Mouse (Mus musculus): ENCODE data around the gene Snx30. TPM values are rescaled to one million over a fixed set of nuclear protein-coding genes. Genes with fewer than 3 reads are reported as not detected.

The Snx30 gene
- total and polyA plus RNA-seq, 3 experiments: 1.9 to 5.5 (median 4.7) TPM

GRCm38 (mm10) chr4:59894415-59894814, 88.8 kb downstream of the Snx30 start:
- Histone ChIP-seq H3K36me3 (ENCODE audit: control insufficient read depth, insufficient read depth, low read length) (no peaks in the 10 kb centered on the region; the same call in 1 of the 2 replicates), H3K4me3 (no peak overlapping the region), H3K27ac (no peak overlapping the region), H3K27me3 (ENCODE audit: control insufficient read depth, insufficient read depth, low read length) (no peaks in the 10 kb centered on the region), H3K4me1 (ENCODE audit: control insufficient read depth, insufficient read depth, low read length) (peaks cover 11% of the 10 kb centered on the region; the same call in 1 of the 2 replicates), H3K79me2 (replicated peaks; ENCODE audit: control insufficient read depth, insufficient read depth, low read length) (no peaks in the 10 kb centered on the region), H3K9ac (ENCODE audit: low read depth, low read length) (no peak overlapping the region)
- peak in 1 of 2 experiments; percentile 36 for DNase-seq
- TF ChIP-seq EP300 (IDR thresholded peaks at IDR 0.05; ENCODE audit: insufficient read depth, low read depth, low read length) (no peak), CTCF (IDR thresholded peaks at IDR 0.05) (no peak), POLR2A (IDR thresholded peaks at IDR 0.05; ENCODE audit: insufficient read depth, low read depth, low read length) (no peak)
- 58% methylated on average over 8 of the region's 8 CpGs for WGBS
- intact Hi-C loops (cut with DNase I): no loop called here

- WGBS: 89% methylated on average over 3 of the region's 3 CpGs
- H3K79me2 ChIP-seq (replicated peaks; ENCODE audit: control insufficient read depth, insufficient read depth, low read length): no peaks in the 10 kb centered on the region
- H3K27me3 ChIP-seq (ENCODE audit: control insufficient read depth, insufficient read depth, low read length): no peaks in the 10 kb centered on the region
- no peak overlapping the region for H3K9ac ChIP-seq (ENCODE audit: low read depth, low read length)
- no peak for DNase-seq
- peaks cover 11% of the 10 kb centered on the region; the same call in 1 of the 2 replicates for H3K4me1 ChIP-seq (ENCODE audit: control insufficient read depth, insufficient read depth, low read length)
- no peak overlapping the region for H3K27ac ChIP-seq
- TF ChIP-seq POLR2A (IDR thresholded peaks at IDR 0.05; ENCODE audit: insufficient read depth, low read depth, low read length) (no peak), CTCF (IDR thresholded peaks at IDR 0.05) (no peak), EP300 (IDR thresholded peaks at IDR 0.05; ENCODE audit: insufficient read depth, low read depth, low read length) (no peak)
- no peaks in the 10 kb centered on the region for H3K36me3 ChIP-seq (ENCODE audit: control insufficient read depth, insufficient read depth, low read length)
- no peak overlapping the region for H3K4me3 ChIP-seq
- intact Hi-C loops (cut with DNase I): no loop called here
These were observed 89.4 kb downstream of the Snx30 start for GRCm38 (mm10) chr4:59894977-59895575.

GRCm38 (mm10) chr4:59896000-59896399, 90.4 kb downstream of the Snx30 start:
- TF ChIP-seq POLR2A (IDR thresholded peaks at IDR 0.05; ENCODE audit: insufficient read depth, low read depth, low read length) (no peak), CTCF (IDR thresholded peaks at IDR 0.05) (no peak), EP300 (IDR thresholded peaks at IDR 0.05; ENCODE audit: insufficient read depth, low read depth, low read length) (no peak)
- Histone ChIP-seq H3K4me3 (no peak overlapping the region), H3K9ac (ENCODE audit: low read depth, low read length) (no peak overlapping the region), H3K36me3 (ENCODE audit: control insufficient read depth, insufficient read depth, low read length) (no peaks in the 10 kb centered on the region), H3K27ac (no peak overlapping the region), H3K27me3 (ENCODE audit: control insufficient read depth, insufficient read depth, low read length) (no peaks in the 10 kb centered on the region), H3K4me1 (ENCODE audit: control insufficient read depth, insufficient read depth, low read length) (peaks cover 11% of the 10 kb centered on the region; the same call in 1 of the 2 replicates), H3K79me2 (replicated peaks; ENCODE audit: control insufficient read depth, insufficient read depth, low read length) (no peaks in the 10 kb centered on the region)
- intact Hi-C loops (cut with DNase I): no loop called here
- WGBS: 69% methylated on average over 5 of the region's 5 CpGs
- DNase-seq: no peak

- WGBS: 45% methylated on average over 12 of the region's 12 CpGs
- H3K9ac ChIP-seq (ENCODE audit: low read depth, low read length): no peak overlapping the region
These were observed 92.3 kb downstream of the Snx30 start for GRCm38 (mm10) chr4:59897814-59898520.

GRCm38 (mm10) chr4:59898521-59898919, 92.9 kb downstream of the Snx30 start:
- Histone ChIP-seq H3K27me3 (ENCODE audit: control insufficient read depth, insufficient read depth, low read length) (no peaks in the 10 kb centered on the region), H3K79me2 (replicated peaks; ENCODE audit: control insufficient read depth, insufficient read depth, low read length) (no peaks in the 10 kb centered on the region), H3K27ac (peak overlapping the region; percentile 54), H3K4me3 (no peak overlapping the region), H3K9ac (ENCODE audit: low read depth, low read length) (no peak overlapping the region), H3K36me3 (ENCODE audit: control insufficient read depth, insufficient read depth, low read length) (no peaks in the 10 kb centered on the region), H3K4me1 (ENCODE audit: control insufficient read depth, insufficient read depth, low read length) (peaks cover 10% of the 10 kb centered on the region; the same call in 1 of the 2 replicates)
- WGBS: 42% methylated on average over 9 of the region's 9 CpGs
- peak in 1 of 2 experiments; percentile 14 for DNase-seq
- intact Hi-C loops (cut with DNase I): no loop called here
- peak; percentile 64; the same call in 1 of the 2 replicates for TF ChIP-seq EP300 (IDR thresholded peaks at IDR 0.05; ENCODE audit: insufficient read depth, low read depth, low read length)
- TF ChIP-seq POLR2A (IDR thresholded peaks at IDR 0.05; ENCODE audit: insufficient read depth, low read depth, low read length): no peak

More at GRCm38 (mm10) chr4:59897814-59898520, 92.3 kb downstream of the Snx30 start:
- intact Hi-C loops (cut with DNase I): no loop called here
- no peak for DNase-seq
- Histone ChIP-seq H3K27ac (peak overlapping the region; percentile 54), H3K27me3 (ENCODE audit: control insufficient read depth, insufficient read depth, low read length) (no peaks in the 10 kb centered on the region), H3K4me1 (ENCODE audit: control insufficient read depth, insufficient read depth, low read length) (peaks cover 10% of the 10 kb centered on the region; the same call in 1 of the 2 replicates), H3K79me2 (replicated peaks; ENCODE audit: control insufficient read depth, insufficient read depth, low read length) (no peaks in the 10 kb centered on the region), H3K4me3 (no peak overlapping the region), H3K36me3 (ENCODE audit: control insufficient read depth, insufficient read depth, low read length) (no peaks in the 10 kb centered on the region)
- TF ChIP-seq POLR2A (IDR thresholded peaks at IDR 0.05; ENCODE audit: insufficient read depth, low read depth, low read length) (no peak), EP300 (IDR thresholded peaks at IDR 0.05; ENCODE audit: insufficient read depth, low read depth, low read length) (no peak), CTCF (IDR thresholded peaks at IDR 0.05) (no peak)

GRCm38 (mm10) chr4:59901810-59902209, 96.2 kb downstream of the Snx30 start:
- DNase-seq: no peak
- Histone ChIP-seq H3K36me3 (ENCODE audit: control insufficient read depth, insufficient read depth, low read length) (no peaks in the 10 kb centered on the region), H3K4me3 (no peak overlapping the region), H3K27ac (no peak overlapping the region), H3K9ac (ENCODE audit: low read depth, low read length) (no peak overlapping the region), H3K4me1 (ENCODE audit: control insufficient read depth, insufficient read depth, low read length) (peaks cover 6% of the 10 kb centered on the region; the same call in 1 of the 2 replicates), H3K27me3 (ENCODE audit: control insufficient read depth, insufficient read depth, low read length) (no peaks in the 10 kb centered on the region), H3K79me2 (replicated peaks; ENCODE audit: control insufficient read depth, insufficient read depth, low read length) (no peaks in the 10 kb centered on the region)
- WGBS: 88% methylated on average over 6 of the region's 6 CpGs
- TF ChIP-seq CTCF (IDR thresholded peaks at IDR 0.05) (no peak), EP300 (IDR thresholded peaks at IDR 0.05; ENCODE audit: insufficient read depth, low read depth, low read length) (no peak), POLR2A (IDR thresholded peaks at IDR 0.05; ENCODE audit: insufficient read depth, low read depth, low read length) (no peak)
- intact Hi-C loops (cut with DNase I): no loop called here
